Mouse (Mus musculus) megakaryocyte-erythroid progenitor cell, adult 5 weeks (primary cell): ENCODE results near the gene Tat. TPM values are rescaled to one million over a fixed set of nuclear protein-coding genes. Genes with fewer than 3 reads are reported as not detected.

ENCODE experiments used
- polyA plus RNA-seq: library from polyadenylated mRNA; stranded (reverse); fragments of >175 nt; gene quantifications from 2 replicates; pipeline ENCODE4 v1.2.3, GENCODE M21; 2012

Tat gene
- polyA plus RNA-seq: not detected in 2 replicates

GRCm38 (mm10) chr8:109990224-109990623 lies at the start of gene Tat:
Gene Tat, plus strand, starts transcription at chr8:109990437.

GRCm38 (mm10) chr8:109961693-109962367 lies 28.4 kb upstream of the Tat start, which contains the start of gene Marveld3:
Gene Marveld3, minus strand, starts transcription at chr8:109962203.

GRCm38 (mm10) chr8:110039659-110040058 lies 49.4 kb downstream of the Tat start, which contains the start of gene Chst4:
Gene Chst4, minus strand, starts transcription at chr8:110039740.

Other genes starting within 250 kb of the Tat start
- 32.2 and 39.6 TPM in 2 replicates for gene Ap1g1, start 211.9 kb upstream of the Tat start, polyA plus RNA-seq
- gene Phlpp2, start 121.9 kb upstream of the Tat start, polyA plus RNA-seq: 3.8 and 4.2 TPM in 2 replicates
- gene Marveld3, start 28.2 kb upstream of the Tat start, polyA plus RNA-seq: 0.06 TPM in 1 of 2 replicates, not detected in the other
- not detected in 2 replicates for gene Chst4, start 49.3 kb downstream of the Tat start, polyA plus RNA-seq
- gene Zfp612, start 89.3 kb downstream of the Tat start, polyA plus RNA-seq: not detected in 2 replicates
- gene Gm21964, start 110.8 kb downstream of the Tat start, polyA plus RNA-seq: not detected in 2 replicates
- gene Gm17720, start 112.3 kb downstream of the Tat start, polyA plus RNA-seq: not detected in 2 replicates
- gene Calb2, start 177.8 kb downstream of the Tat start, polyA plus RNA-seq: not detected in 2 replicates
- 0.82 and 1.1 TPM in 2 replicates for gene Cmtr2, start 225.2 kb downstream of the Tat start, polyA plus RNA-seq